In the genomic region with DNA sequence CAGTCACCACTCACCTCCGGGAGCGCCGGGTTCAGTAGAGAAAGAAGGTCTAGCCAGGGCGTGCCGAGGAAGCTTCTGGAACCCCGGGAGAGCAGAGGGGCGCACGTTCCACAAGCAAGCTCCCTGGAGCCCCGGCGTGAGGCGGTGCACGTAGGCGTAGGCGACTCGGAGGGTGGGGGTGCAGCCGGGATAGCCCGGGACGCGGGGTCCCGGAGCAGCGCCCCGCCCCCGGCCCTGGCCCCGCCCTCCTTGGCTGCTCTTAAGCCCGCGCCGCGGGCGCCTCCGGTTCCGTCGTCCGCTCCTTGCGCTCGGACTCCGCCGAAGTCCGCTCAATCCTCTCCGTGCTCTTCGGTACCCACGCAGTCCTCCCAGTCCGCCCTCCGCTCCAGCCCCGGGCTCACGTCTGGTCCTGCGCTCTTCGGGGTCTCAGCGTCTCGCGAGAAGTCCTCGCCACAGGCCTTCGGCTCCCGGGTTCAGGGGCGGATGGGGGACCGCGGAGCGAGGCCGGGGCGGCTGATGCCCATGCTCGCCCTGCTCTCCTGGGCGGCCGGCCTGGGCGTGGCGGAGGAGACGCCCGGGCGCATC, we compare ENCODE assay signal across 8 mouse cellular contexts. TPM values are rescaled to one million over a fixed set of nuclear protein-coding genes. Genes with fewer than 3 reads are reported as not detected.
DNase-seq lines count a peak whose midpoint lies in the region; ATAC-seq and TF ChIP-seq lines count a peak whose summit lies in the region.

Gene Plod2 (plus strand): TSS at position 247 of the 585 bp plus-strand sequence.

- H3K27me3 ChIP-seq in forebrain, embryonic 13.5 days, result no peaks in the 10 kb centered on the region
- H3K27me3 ChIP-seq in heart, embryonic 16.5 days (ENCODE audit: control insufficient read depth, insufficient read depth, low read length), result no peaks in the 10 kb centered on the region
- no peaks in the 10 kb centered on the region for H3K27me3 ChIP-seq in lung, embryonic 15.5 days

- H3K27ac ChIP-seq in forebrain, embryonic 13.5 days, result peak within 1 kb of the TSS; percentile 76
- peak within 1 kb of the TSS; percentile 92 for H3K27ac ChIP-seq in heart, embryonic 16.5 days (ENCODE audit: low read length)
- peak within 1 kb of the TSS; percentile 97 for H3K27ac ChIP-seq in lung, embryonic 15.5 days
- no peak within 1 kb of the TSS for H3K27ac ChIP-seq in olfactory bulb, adult 2 months (ENCODE audit: insufficient read depth, low read depth, low read length)

- TF ChIP-seq POLR2A in olfactory bulb, adult 2 months (IDR thresholded peaks at IDR 0.05; ENCODE audit: insufficient read depth, low read depth, low read length), result no peak

- H3K9ac ChIP-seq in forebrain, embryonic 13.5 days, result peak within 1 kb of the TSS; percentile 84
- peak within 1 kb of the TSS; percentile 95 for H3K9ac ChIP-seq in heart, embryonic 16.5 days (ENCODE audit: low read length)
- H3K9ac ChIP-seq in lung, embryonic 15.5 days, result peak within 1 kb of the TSS; percentile 89

- no peak for TF ChIP-seq CTCF in olfactory bulb, adult 2 months (IDR thresholded peaks at IDR 0.05; ENCODE audit: insufficient read depth, low read depth, low read length)

- peak; percentile 95 for ATAC-seq in forebrain, embryonic 13.5 days
- peak; percentile 93 for ATAC-seq in heart, embryonic 16.5 days (replicated peaks; ENCODE audit: extremely low read depth, insufficient read depth, low FRiP score)
- ATAC-seq in lung, embryonic 15.5 days (ENCODE audit: borderline replicate concordance, extremely low read depth, low FRiP score, low TSS enrichment), result peak; percentile 95

- H3K4me3 ChIP-seq in forebrain, embryonic 13.5 days, result peak within 1 kb of the TSS; percentile 84
- H3K4me3 ChIP-seq in heart, embryonic 16.5 days (ENCODE audit: low read length), result peak within 1 kb of the TSS; percentile 80
- H3K4me3 ChIP-seq in lung, embryonic 15.5 days, result peak within 1 kb of the TSS; percentile 78
- peak within 1 kb of the TSS; percentile 72 for H3K4me3 ChIP-seq in olfactory bulb, adult 2 months (ENCODE audit: insufficient read depth, low read depth, low read length)

- H3K4me2 ChIP-seq in forebrain, embryonic 13.5 days, result peak within 1 kb of the TSS; percentile 83
- H3K4me2 ChIP-seq in heart, embryonic 16.5 days (ENCODE audit: low read depth, low read length), result peak within 1 kb of the TSS; percentile 87
- H3K4me2 ChIP-seq in lung, embryonic 15.5 days, result peak within 1 kb of the TSS; percentile 76

- no peaks in the 10 kb centered on the region for H3K36me3 ChIP-seq in forebrain, embryonic 13.5 days (ENCODE audit: poor library complexity, severe bottlenecking)
- 0 out of 2 replicates have a peak, but pooled peaks cover 3% of the 10 kb centered on the region for H3K36me3 ChIP-seq in heart, embryonic 16.5 days (ENCODE audit: control insufficient read depth, insufficient read depth)
- no peaks in the 10 kb centered on the region for H3K36me3 ChIP-seq in lung, embryonic 15.5 days

- WGBS in forebrain, embryonic 13.5 days, result under 1% methylated on average over 67 of the region's 67 CpGs
- WGBS in heart, embryonic 16.5 days, result under 1% methylated on average over 62 of the region's 67 CpGs
- under 1% methylated on average over 52 of the region's 67 CpGs for WGBS in lung, embryonic 15.5 days
- WGBS in olfactory bulb, adult 2 months, result under 1% methylated on average over 66 of the region's 67 CpGs

- H3K4me1 ChIP-seq in forebrain, embryonic 13.5 days, result peaks cover 37% of the 10 kb centered on the region; the same call in 1 of the 2 replicates
- H3K4me1 ChIP-seq in heart, embryonic 16.5 days (ENCODE audit: control insufficient read depth, insufficient read depth, low read length), result peaks cover 33% of the 10 kb centered on the region
- H3K4me1 ChIP-seq in lung, embryonic 15.5 days, result peaks cover 42% of the 10 kb centered on the region
- H3K4me1 ChIP-seq in olfactory bulb, adult 2 months (ENCODE audit: control insufficient read depth, insufficient read depth, low read length), result peaks cover 6% of the 10 kb centered on the region; the same call in 1 of the 2 replicates

- no peaks in the 10 kb centered on the region for H3K9me3 ChIP-seq in forebrain, embryonic 13.5 days (replicated peaks)
- no peaks in the 10 kb centered on the region for H3K9me3 ChIP-seq in heart, embryonic 16.5 days (replicated peaks; ENCODE audit: control insufficient read depth, low read length)
- H3K9me3 ChIP-seq in lung, embryonic 15.5 days, result no peaks in the 10 kb centered on the region

- peak; percentile 80 for DNase-seq in ES-CJ7 (ENCODE audit: low read depth, low spot score)
- peak; percentile 33 for DNase-seq in c-Kit-positive CD71-negative TER-119-negative erythroid progenitor cells, embryonic 14.5 days (ENCODE audit: low read depth)
- peak; percentile 90 for DNase-seq in kidney, postnatal 14 days
- DNase-seq in thymus, postnatal 0 days (ENCODE audit: low spot score), result peak; percentile 75

RNA-seq across cellular contexts. Expression of gene Plod2, which starts in this region (rescaled TPM):
- polyA plus RNA-seq in forebrain, embryonic 13.5 days (2015; fragmentation: Nextera tagmentation; extraction: Ambion mirVana), result 9.7 and 12.1 TPM in 2 replicates
- 30.6 and 35.2 TPM in 2 replicates for polyA plus RNA-seq in heart, embryonic 16.5 days (2015; fragmentation: Nextera tagmentation; extraction: Ambion mirVana)
- 48.4 and 49.0 TPM in 2 replicates for polyA plus RNA-seq in lung, embryonic 15.5 days (2015; fragmentation: Nextera tagmentation; extraction: Ambion mirVana)
- polyA plus RNA-seq in olfactory bulb, adult 2 months (2012; ENCODE audit: insufficient read depth, insufficient read length, low replicate concordance, missing spikeins), result not detected in 2 replicates
- polyA plus RNA-seq in thymus, postnatal 0 days (2015; fragmentation: Nextera tagmentation; extraction: Ambion mirVana), result 8.4 and 8.5 TPM in 2 replicates

Comparison
In these comparisons a context has a peak if more than half of its experiments do, and no peak if none do; other contexts are left out.
1. DNase-seq: peak in every context shown above with its lines; median percentile 90 in kidney, postnatal 14 days; 80 in ES-CJ7; 75 in thymus, postnatal 0 days; 33 in c-Kit-positive CD71-negative TER-119-negative erythroid progenitor cells, embryonic 14.5 days.